Mouse (Mus musculus) lung, postnatal 36 days (tissue): ENCODE measurements around the gene Slc24a2.

Source experiments
- DNase-seq: peaks from one replicate; pipeline ENCODE4 v3.0.0; 2022; ENCODE audit warnings: mixed read lengths

Slc24a2 gene

DNA sequence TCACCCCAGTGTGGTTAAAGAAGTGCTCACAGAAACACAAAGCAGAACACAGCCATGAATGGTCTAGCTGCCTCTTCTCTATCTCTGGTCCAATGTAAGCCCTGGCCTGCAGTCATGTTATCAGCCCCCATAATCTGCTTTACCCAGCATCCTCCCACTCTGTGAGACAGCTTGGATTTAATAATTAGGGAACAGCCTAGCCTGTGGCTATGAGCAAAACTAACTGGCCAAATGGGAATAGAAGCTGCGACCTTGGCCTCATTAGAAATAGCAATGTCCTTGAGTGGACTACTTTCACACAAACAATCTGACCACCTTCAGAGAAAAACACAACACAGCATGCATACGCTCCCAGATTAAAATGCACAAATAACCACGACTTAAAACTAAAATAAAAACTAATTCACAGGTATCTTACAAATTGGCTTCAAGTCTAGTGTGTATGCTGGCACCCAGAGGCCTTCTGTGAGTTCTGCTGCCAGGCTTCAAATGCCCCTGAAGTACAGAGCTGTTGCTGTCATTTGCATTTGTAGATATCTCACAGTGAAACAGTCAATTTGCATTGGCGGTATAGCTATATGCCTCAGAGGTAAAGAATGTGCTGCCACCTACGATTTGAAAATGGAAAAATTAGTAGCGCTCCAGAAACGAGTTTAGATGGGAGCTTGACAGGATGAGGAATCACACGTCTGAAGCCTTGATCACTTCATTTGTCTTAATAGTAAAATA is 120.8 kb downstream of the Slc24a2 start:
- DNase-seq = no peak

DNA sequence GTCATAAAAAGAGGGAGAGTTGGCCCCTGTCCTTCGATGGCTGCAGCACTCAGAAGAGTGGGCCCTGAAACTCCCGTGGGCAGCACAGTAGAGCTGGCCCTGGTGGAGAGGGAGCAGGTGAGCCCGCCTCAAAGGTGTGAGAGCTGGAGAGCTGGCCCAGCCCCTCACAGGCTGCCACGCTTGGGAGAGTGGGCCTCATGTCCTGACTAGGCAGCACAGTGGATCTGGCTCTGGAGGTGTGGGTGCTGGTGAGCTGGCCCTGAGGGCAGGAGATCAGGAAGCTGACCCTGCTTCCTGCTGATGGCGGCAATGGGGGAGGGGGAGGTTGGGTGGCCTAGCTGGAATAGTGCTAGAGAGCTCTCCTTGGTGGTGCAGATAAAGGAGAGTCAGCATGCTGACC is 129.3 kb downstream of the Slc24a2 start:
- DNase-seq = no peak

- peak; percentile 12 for DNase-seq
Observed at GRCm38 (mm10) chr4:87096186-87096585, 134.1 kb downstream of the Slc24a2 start.

- DNase-seq = no peak
Observed at GRCm38 (mm10) chr4:87093612-87094011, 136.7 kb downstream of the Slc24a2 start.

DNA sequence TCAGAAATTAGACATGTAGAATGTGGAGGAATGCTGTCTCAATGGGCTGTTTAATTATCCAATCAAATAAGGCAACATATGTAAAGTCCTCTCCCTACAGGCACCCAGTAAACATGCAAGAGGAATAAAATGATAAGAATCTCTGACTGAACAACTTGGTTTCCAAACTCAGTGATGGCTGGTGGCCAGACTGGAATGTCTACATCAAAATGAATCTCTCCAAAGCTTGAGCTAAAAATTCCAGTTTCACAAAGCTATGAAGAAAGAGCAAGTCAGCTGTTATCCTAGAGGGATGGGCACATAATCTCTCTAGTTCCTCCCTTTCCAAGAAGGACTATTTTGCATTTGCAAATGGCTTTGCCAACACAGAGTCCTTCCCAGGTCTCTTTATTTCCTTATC is 139.4 kb downstream of the Slc24a2 start:
- no peak for DNase-seq

- no peak for DNase-seq
Observed at GRCm38 (mm10) chr4:87088713-87089112, 141.6 kb downstream of the Slc24a2 start.

DNA sequence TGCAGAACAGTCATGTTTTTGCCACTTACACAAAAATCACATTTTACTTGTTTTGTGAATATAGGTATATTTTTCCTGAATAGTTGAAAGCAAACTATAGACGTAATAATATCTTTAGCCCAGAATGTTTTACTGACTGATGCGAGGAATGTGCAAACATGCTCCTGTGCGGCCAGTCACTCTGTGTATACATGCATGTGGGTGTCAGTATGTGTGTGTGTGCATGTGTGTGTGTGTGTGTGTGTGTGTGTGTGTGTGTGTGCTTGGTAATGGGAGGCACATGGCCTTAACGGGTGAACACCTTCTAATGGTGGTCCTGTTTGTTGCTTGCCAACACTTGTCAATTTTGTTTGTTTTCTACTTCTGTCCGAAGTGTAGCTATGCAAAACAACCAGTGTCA is 142.7 kb downstream of the Slc24a2 start:
- DNase-seq = no peak

- peak; percentile 37 for DNase-seq
Observed at GRCm38 (mm10) chr4:87086933-87087577, 143.2 kb downstream of the Slc24a2 start.

- no peak for DNase-seq
Observed at GRCm38 (mm10) chr4:87081321-87081720, 149.0 kb downstream of the Slc24a2 start.

- DNase-seq = no peak
Observed at GRCm38 (mm10) chr4:87079305-87079704, 151.0 kb downstream of the Slc24a2 start.

GRCm38 (mm10) chr4:87078726-87079125 is 151.6 kb downstream of the Slc24a2 start:
- no peak for DNase-seq

- no peak for DNase-seq
Observed at GRCm38 (mm10) chr4:87075761-87076160, 154.5 kb downstream of the Slc24a2 start.

DNA sequence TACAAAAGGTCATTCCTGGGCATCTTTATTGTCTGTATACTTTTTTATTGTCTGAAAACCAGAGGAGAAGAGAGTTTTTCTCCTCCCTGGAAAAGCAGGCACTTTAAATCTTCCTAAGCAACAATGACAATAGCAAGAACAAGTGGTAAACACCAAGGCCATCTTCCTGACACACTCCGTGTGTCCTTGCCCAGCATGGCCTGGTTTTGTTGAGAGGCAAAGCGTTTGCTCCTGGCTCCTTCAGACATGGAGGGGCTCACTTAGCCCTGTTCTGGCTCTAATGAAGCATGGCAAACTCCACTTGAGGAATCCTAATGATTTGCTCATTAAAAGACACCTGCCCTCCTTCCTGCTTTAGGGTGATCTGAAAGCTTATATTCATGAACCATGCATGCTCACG is 162.2 kb downstream of the Slc24a2 start:
- DNase-seq = no peak

DNA sequence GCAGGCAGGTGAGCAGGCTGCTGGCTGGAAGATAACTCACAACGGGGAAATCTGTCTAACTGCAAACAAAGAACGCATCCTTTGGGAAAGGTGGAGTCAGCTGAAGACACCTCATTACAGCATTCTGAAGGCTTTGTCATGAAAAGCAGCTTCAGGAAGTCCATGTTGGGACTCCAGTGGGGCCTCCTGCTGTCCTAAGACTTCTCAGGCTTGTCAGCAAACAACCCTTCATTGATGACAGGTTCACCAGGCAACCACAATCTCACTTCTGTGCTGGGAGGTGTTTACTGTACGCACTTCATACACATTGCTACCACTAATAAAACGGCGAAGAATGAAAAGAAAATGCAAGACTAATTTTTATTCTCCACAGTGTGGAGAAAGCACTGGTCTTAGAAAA is 165.1 kb downstream of the Slc24a2 start:
- no peak for DNase-seq

GRCm38 (mm10) chr4:87064561-87064960 is 165.7 kb downstream of the Slc24a2 start:
- DNase-seq = no peak

DNA sequence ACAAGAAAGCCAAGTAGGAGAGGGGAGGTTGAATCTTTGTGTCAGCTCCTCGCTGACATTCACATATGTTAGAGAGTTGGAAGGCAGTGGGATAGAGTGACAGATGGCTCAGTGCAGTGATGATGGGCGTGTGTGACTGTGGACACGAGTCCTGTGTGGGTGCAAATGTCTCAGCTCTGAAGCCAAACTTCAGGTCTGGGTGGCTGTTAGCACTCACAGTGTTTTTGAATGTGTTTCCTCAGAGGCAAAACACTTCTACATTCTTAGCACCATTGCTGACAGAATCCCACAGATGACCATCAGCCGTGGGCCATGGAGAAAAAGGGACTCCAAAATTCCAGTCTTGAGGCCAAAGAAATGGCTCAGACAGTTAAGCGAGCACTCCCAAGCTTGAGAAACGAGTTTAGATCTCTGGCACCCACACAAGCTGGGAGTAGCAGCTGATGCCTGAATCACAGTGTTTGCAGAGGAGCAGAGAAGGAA is 167.5 kb downstream of the Slc24a2 start:
- no peak for DNase-seq

DNA sequence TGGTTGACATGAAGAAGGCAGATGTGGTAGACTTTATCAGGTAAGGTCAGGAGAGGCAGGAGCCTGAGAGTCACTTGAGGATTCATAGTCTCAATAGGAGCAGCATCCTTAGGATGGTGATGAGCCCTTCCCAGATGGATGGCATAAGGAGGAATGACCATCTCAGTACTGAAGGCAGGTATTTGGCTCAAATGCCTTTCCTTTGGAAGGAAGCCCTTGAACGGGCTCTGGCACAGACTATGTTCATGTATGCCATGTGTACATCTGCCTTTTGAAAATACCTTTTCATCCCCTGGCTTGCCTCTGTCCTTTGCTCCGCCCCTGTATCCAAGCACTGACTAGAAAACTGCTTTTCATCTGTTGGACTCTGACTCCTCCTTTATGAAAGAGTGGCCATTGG is 168.6 kb downstream of the Slc24a2 start:
- DNase-seq = no peak

DNA sequence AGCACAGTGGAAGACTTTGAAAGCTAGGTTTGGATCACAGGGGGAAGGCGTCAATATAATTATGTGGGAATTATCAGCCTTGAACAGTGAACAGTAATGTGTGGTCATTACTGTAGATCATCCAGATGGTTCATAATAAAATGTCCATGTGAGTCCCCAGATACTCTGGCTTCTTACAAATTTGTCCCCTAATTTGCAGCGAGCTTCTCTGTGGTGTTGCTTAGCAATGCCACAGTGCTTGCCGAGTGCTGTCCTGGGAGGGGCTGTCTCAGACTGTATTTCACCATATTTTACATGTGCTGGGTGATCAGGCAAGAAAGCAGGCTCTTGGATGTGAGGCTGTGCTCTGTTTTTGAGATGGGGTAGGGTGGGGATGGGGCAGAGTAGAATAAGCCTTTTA is 172.7 kb downstream of the Slc24a2 start:
- no peak for DNase-seq

DNA sequence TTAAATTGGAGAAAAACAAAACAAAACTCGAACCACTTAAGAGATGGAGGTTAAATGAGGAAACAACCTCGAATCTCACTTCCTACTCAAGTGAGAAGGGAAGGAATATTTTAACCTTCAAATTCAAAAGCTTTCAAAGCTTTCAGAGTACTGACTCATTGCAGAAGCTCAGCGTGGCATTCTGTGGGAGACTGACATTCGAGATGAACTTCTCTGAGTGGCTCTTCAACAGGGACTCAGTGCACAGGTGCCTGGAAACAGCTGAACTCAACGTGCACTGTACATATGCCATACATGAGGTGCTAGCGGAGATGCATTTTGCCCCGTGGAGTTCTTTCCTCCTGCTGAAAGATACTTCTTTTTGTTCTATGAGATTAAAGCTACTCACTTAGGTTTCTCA is 174.5 kb downstream of the Slc24a2 start:
- no peak for DNase-seq

DNA sequence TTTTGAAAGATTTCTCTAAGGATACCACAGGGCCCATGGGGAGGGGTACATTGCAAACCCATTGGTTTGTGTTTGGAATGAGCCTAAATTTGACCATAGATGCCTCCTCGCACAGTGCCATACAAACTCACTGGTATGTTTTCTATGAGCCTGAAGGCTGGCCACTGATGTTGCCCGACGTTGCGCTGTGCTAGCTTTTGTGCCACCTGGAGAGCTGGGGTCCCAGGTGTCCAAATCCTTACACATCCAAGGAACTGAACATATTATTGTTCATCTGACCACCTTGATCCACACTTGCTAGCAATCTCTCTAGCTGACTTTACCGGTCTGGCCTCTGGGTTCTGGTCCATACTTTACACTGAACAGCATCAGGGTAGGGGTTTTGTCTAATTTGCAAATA is 177.4 kb downstream of the Slc24a2 start:
- no peak for DNase-seq

DNA sequence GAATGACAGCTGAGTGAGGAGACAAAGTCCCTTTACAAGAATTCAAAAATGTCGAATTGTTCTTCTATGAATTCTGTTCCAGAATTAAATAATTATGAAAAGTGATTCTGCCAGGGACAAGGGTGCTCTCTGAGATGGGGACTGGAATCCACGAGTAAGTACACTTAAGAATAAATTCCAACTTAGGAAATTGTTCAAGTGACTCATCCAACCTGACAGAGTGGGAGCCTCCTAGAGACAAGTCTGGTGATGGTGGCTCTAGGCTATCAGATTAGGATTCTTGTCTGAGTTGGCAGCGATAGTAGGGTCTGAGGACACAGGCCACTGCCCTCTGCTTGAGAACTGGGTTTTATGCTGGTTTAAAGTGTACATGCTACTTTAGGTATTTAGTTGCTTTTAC is 181.2 kb downstream of the Slc24a2 start:
- DNase-seq = no peak

- DNase-seq = no peak
Observed at GRCm38 (mm10) chr4:87047131-87047530, 183.1 kb downstream of the Slc24a2 start.

GRCm38 (mm10) chr4:87043296-87043695 is 187.0 kb downstream of the Slc24a2 start:
- DNase-seq = no peak

GRCm38 (mm10) chr4:87041412-87041997 is 188.8 kb downstream of the Slc24a2 start:
- DNase-seq = no peak
